Mouse (Mus musculus): ENCODE results near the gene D17H6S53E. TPM values are rescaled to one million over a fixed set of nuclear protein-coding genes. Genes with fewer than 3 reads are reported as not detected.

D17H6S53E gene
- polyA plus RNA-seq, 1 experiment from 2014 or later, result 10.5 TPM

- peak overlapping the region; percentile 89 for H3K27ac ChIP-seq
- H3K27me3 ChIP-seq (ENCODE audit: insufficient read depth, low read length), result no peaks in the 10 kb centered on the region
- peak overlapping the region; percentile 53 for H3K4me3 ChIP-seq (replicated peaks; ENCODE audit: low read depth, low read length)
- H3K36me3 ChIP-seq (ENCODE audit: insufficient read depth, low read length), result peaks cover 11% of the 10 kb centered on the region; the same call in 1 of the 2 replicates
- H3K4me1 ChIP-seq (replicated peaks; ENCODE audit: insufficient read depth, low read length), result peaks cover 20% of the 10 kb centered on the region
- H3K9ac ChIP-seq (ENCODE audit: low read depth, low read length), result peak overlapping the region; percentile 69
- WGBS, result 34% methylated on average over 6 of the region's 6 CpGs
- no peak for ATAC-seq (replicated peaks; ENCODE audit: low FRiP score, low read depth)
- H3K4me2 ChIP-seq (ENCODE audit: low read length), result peak overlapping the region; percentile 62
- TF ChIP-seq CTCF (IDR thresholded peaks at IDR 0.05; ENCODE audit: low read depth), result no peak
- DNase-seq (ENCODE audit: low spot score), result no peak
- no peaks in the 10 kb centered on the region for H3K9me3 ChIP-seq (replicated peaks; ENCODE audit: low read length)
These were observed 595 bp upstream of the D17H6S53E start for GRCm38 (mm10) chr17:35125578-35125977.

- peak overlapping the region; percentile 89 for H3K27ac ChIP-seq
- peaks cover 20% of the 10 kb centered on the region for H3K4me1 ChIP-seq (replicated peaks; ENCODE audit: insufficient read depth, low read length)
- 58% methylated on average over 13 of the region's 13 CpGs for WGBS
- ATAC-seq (replicated peaks; ENCODE audit: low FRiP score, low read depth) (no peak), DNase-seq (ENCODE audit: low spot score) (no peak)
- H3K27me3 ChIP-seq (ENCODE audit: insufficient read depth, low read length), result no peaks in the 10 kb centered on the region
- H3K36me3 ChIP-seq (ENCODE audit: insufficient read depth, low read length), result peaks cover 11% of the 10 kb centered on the region; the same call in 1 of the 2 replicates
- H3K9me3 ChIP-seq (replicated peaks; ENCODE audit: low read length), result no peaks in the 10 kb centered on the region
- H3K4me3 ChIP-seq (replicated peaks; ENCODE audit: low read depth, low read length), result peak overlapping the region; percentile 53
- peak overlapping the region; percentile 62 for H3K4me2 ChIP-seq (ENCODE audit: low read length)
- TF ChIP-seq CTCF (IDR thresholded peaks at IDR 0.05; ENCODE audit: low read depth), result no peak
- H3K9ac ChIP-seq (ENCODE audit: low read depth, low read length), result peak overlapping the region; percentile 69
These were observed 844 bp downstream of the D17H6S53E start for GRCm38 (mm10) chr17:35127017-35127416.

GRCm38 (mm10) chr17:35128996-35129395 is 2.8 kb downstream of the D17H6S53E start:
- H3K36me3 ChIP-seq (ENCODE audit: insufficient read depth, low read length), result peaks cover 11% of the 10 kb centered on the region; the same call in 1 of the 2 replicates

GRCm38 (mm10) chr17:35131038-35131437 is 4.9 kb downstream of the D17H6S53E start:
- peak overlapping the region; percentile 31 for H3K27ac ChIP-seq
- no peak for TF ChIP-seq CTCF (IDR thresholded peaks at IDR 0.05; ENCODE audit: low read depth)
- DNase-seq (ENCODE audit: low spot score), result no peak
- H3K4me1 ChIP-seq (replicated peaks; ENCODE audit: insufficient read depth, low read length), result peaks cover 15% of the 10 kb centered on the region
- ATAC-seq (replicated peaks; ENCODE audit: low FRiP score, low read depth), result no peak
- H3K36me3 ChIP-seq (ENCODE audit: insufficient read depth, low read length), result peaks cover 11% of the 10 kb centered on the region; the same call in 1 of the 2 replicates
- H3K4me3 ChIP-seq (replicated peaks; ENCODE audit: low read depth, low read length), result no peak overlapping the region
- H3K27me3 ChIP-seq (ENCODE audit: insufficient read depth, low read length), result no peaks in the 10 kb centered on the region
- H3K9ac ChIP-seq (ENCODE audit: low read depth, low read length), result no peak overlapping the region
- 92% methylated on average over 8 of the region's 8 CpGs for WGBS
- H3K9me3 ChIP-seq (replicated peaks; ENCODE audit: low read length), result no peaks in the 10 kb centered on the region
- H3K4me2 ChIP-seq (ENCODE audit: low read length), result no peak overlapping the region

More at GRCm38 (mm10) chr17:35128996-35129395, 2.8 kb downstream of the D17H6S53E start:
- Histone ChIP-seq H3K4me2 (ENCODE audit: low read length) (no peak overlapping the region), H3K9ac (ENCODE audit: low read depth, low read length) (no peak overlapping the region), H3K27me3 (ENCODE audit: insufficient read depth, low read length) (no peaks in the 10 kb centered on the region), H3K4me3 (replicated peaks; ENCODE audit: low read depth, low read length) (no peak overlapping the region), H3K27ac (no peak overlapping the region), H3K9me3 (replicated peaks; ENCODE audit: low read length) (no peaks in the 10 kb centered on the region), H3K4me1 (replicated peaks; ENCODE audit: insufficient read depth, low read length) (peaks cover 20% of the 10 kb centered on the region)
- TF ChIP-seq CTCF (IDR thresholded peaks at IDR 0.05; ENCODE audit: low read depth), result no peak
- no peak for ATAC-seq (replicated peaks; ENCODE audit: low FRiP score, low read depth)
- WGBS, result 50% methylated on average over 11 of the region's 11 CpGs
- DNase-seq (ENCODE audit: low spot score), result no peak

GRCm38 (mm10) chr17:35131500-35132173 is 5.5 kb downstream of the D17H6S53E start, which contains the start of gene Apom:
Apom (minus strand) TSS chr17:35132050.
- no peak within 1 kb of the TSS for H3K9ac ChIP-seq (ENCODE audit: low read depth, low read length)
- 54% methylated on average over 15 of the region's 15 CpGs for WGBS
- DNase-seq (ENCODE audit: low spot score) (peak; percentile 65), ATAC-seq (replicated peaks; ENCODE audit: low FRiP score, low read depth) (no peak)
- H3K36me3 ChIP-seq (ENCODE audit: insufficient read depth, low read length), result peaks cover 11% of the 10 kb centered on the region; the same call in 1 of the 2 replicates
- H3K4me2 ChIP-seq (ENCODE audit: low read length), result no peak within 1 kb of the TSS
- no peaks in the 10 kb centered on the region for H3K9me3 ChIP-seq (replicated peaks; ENCODE audit: low read length)
- peaks cover 17% of the 10 kb centered on the region for H3K4me1 ChIP-seq (replicated peaks; ENCODE audit: insufficient read depth, low read length)
- no peak for TF ChIP-seq CTCF (IDR thresholded peaks at IDR 0.05; ENCODE audit: low read depth)
- no peaks in the 10 kb centered on the region for H3K27me3 ChIP-seq (ENCODE audit: insufficient read depth, low read length)
- H3K4me3 ChIP-seq (replicated peaks; ENCODE audit: low read depth, low read length), result no peak within 1 kb of the TSS
- H3K27ac ChIP-seq, result peak within 1 kb of the TSS; percentile 31

- no peak overlapping the region for H3K4me3 ChIP-seq (replicated peaks; ENCODE audit: low read depth, low read length)
- peak; percentile 51 for DNase-seq (ENCODE audit: low spot score)
- 43% methylated on average over 3 of the region's 3 CpGs for WGBS
- H3K4me1 ChIP-seq (replicated peaks; ENCODE audit: insufficient read depth, low read length), result peaks cover 16% of the 10 kb centered on the region
- ATAC-seq (replicated peaks; ENCODE audit: low FRiP score, low read depth), result no peak
- H3K4me2 ChIP-seq (ENCODE audit: low read length), result no peak overlapping the region
- peaks cover 11% of the 10 kb centered on the region; the same call in 1 of the 2 replicates for H3K36me3 ChIP-seq (ENCODE audit: insufficient read depth, low read length)
- no peak overlapping the region for H3K27ac ChIP-seq
- no peaks in the 10 kb centered on the region for H3K27me3 ChIP-seq (ENCODE audit: insufficient read depth, low read length)
- H3K9me3 ChIP-seq (replicated peaks; ENCODE audit: low read length), result no peaks in the 10 kb centered on the region
- no peak for TF ChIP-seq CTCF (IDR thresholded peaks at IDR 0.05; ENCODE audit: low read depth)
- H3K9ac ChIP-seq (ENCODE audit: low read depth, low read length), result no peak overlapping the region
These were observed 6.0 kb downstream of the D17H6S53E start for GRCm38 (mm10) chr17:35132174-35132560.
